Mouse (Mus musculus) frontal cortex, adult 2 months (tissue): ENCODE results near the gene Cdkl2. TPM values are rescaled to one million over a fixed set of nuclear protein-coding genes. Genes with fewer than 3 reads are reported as not detected.

Source experiments
- DNase-seq, 2 experiments: peaks; one replicate each; pipeline ENCODE4 v3.0.0; 2022; ENCODE audit warnings: low spot score in 1 of 2; ENCODE audit errors: extremely low spot score in 1 of 2
- polyA plus RNA-seq: library from polyadenylated mRNA; depleted of rRNA; stranded (reverse); fragments of >200 nt; gene quantifications from 2 replicates; pipeline ENCODE4 v1.2.3, GENCODE M21; 2012

Gene Cdkl2
- polyA plus RNA-seq, 1 experiment, result 22.6 TPM

DNA sequence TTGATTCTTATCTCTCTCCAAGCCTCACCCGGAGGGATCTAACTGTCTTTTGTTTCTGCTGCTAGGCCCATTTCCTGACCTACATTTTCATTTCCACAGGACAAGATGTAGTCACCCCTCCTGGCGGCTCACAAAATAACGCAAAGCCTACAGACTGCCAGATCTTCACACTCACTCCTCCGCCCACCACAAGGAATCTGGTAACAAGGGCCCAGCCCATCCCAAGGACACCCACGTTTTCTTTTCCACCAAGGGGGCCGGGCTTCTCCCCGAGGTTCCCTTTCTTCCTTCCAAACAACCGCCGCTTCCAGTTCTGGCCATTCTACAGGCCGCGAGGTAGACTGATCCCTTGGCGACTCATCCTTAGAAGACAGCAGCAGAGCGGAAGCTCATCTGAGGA, 49.1 kb downstream of the Cdkl2 start:
- peak; percentile 26 to 73 for DNase-seq

DNA sequence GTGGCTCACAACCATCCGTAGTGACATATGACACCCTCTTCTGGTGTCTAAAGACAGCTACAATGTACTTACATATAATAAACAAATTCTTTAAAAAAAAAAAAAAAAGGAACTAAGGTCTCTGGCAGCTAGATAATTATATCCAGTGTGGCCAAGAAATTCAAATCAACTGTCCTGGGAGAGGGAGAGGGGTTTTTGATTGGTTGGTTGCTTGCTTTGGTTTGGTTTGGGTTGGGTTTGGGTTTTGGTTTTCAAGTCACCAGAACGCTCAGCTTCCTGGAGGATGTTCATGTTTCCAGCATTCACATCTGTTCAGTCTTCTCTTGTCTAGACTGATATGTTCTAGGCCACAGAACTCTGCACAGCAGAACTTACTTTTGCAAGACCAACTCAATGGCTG, 50.6 kb downstream of the Cdkl2 start:
- DNase-seq, result no peak

- no peak for DNase-seq
These were observed 52.3 kb downstream of the Cdkl2 start for GRCm38 (mm10) chr5:91991191-91991937.

DNA sequence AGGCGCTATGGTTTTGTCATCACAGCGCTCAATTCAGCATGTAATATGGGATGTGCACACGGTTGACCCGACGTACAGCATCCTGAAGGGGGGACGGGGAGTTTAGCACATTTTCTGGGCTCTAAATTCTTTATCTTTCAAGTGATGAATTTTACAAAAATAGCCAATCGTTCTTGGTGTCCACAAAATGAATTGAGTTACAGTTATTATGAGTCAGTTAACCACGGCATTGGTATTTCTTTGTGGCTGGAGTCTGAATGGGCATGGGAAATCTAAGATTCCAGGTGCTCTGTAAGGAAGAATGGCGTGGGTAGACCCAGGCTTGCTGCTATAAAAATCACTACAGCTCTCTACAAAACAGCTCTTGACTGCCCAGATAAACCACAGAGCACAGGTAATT, 54.4 kb downstream of the Cdkl2 start:
- DNase-seq, result no peak

DNA sequence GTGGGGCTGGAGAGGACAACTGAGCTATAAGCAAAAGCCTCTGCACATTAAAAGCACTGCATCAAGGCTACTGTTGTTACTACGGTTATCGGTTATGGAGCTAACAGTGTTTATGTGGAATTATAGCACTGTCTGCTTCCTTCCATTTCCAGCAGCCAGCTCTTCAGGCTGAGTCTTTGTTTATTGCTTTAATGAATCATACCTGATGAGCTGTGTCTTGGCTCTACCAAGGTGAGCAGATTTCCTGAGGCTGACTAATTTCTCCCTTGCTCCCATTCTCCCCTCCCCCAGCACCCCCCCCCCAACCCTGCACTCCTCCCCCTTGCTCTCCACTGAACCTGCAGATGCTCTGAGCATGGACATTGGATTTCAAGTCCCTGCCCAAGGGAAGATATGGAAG, 55.9 kb downstream of the Cdkl2 start:
- DNase-seq, result no peak

- no peak for DNase-seq
These were observed 56.4 kb downstream of the Cdkl2 start, which contains the start of gene Odaph for GRCm38 (mm10) chr5:91987236-91987635. TSS of gene Odaph (plus strand) at chr5:91987475.

- DNase-seq, result no peak
These were observed 58.0 kb downstream of the Cdkl2 start for GRCm38 (mm10) chr5:91985721-91986120.

GRCm38 (mm10) chr5:91983490-91983889, 60.2 kb downstream of the Cdkl2 start:
- DNase-seq, result no peak

- DNase-seq, result no peak
These were observed 62.4 kb downstream of the Cdkl2 start for GRCm38 (mm10) chr5:91981176-91981840.

DNA sequence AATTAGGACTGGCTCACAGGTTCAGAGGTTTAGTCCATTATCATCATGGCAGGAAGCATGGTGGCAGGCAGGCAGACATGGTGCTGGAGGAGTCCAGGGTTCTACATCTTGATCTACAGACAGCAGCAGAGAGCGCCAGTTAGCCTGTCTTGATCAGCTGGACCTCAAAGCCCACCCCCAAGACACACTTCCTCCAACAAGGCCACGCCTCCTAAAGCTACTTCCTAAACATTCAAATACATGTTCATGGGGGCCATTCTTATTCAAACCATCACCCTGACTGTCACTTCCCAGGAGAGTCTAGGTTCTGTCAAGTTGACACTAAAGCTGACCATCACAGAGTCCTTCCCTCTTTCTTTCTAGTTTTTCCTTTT, 66.3 kb downstream of the Cdkl2 start:
- DNase-seq, result no peak

DNA sequence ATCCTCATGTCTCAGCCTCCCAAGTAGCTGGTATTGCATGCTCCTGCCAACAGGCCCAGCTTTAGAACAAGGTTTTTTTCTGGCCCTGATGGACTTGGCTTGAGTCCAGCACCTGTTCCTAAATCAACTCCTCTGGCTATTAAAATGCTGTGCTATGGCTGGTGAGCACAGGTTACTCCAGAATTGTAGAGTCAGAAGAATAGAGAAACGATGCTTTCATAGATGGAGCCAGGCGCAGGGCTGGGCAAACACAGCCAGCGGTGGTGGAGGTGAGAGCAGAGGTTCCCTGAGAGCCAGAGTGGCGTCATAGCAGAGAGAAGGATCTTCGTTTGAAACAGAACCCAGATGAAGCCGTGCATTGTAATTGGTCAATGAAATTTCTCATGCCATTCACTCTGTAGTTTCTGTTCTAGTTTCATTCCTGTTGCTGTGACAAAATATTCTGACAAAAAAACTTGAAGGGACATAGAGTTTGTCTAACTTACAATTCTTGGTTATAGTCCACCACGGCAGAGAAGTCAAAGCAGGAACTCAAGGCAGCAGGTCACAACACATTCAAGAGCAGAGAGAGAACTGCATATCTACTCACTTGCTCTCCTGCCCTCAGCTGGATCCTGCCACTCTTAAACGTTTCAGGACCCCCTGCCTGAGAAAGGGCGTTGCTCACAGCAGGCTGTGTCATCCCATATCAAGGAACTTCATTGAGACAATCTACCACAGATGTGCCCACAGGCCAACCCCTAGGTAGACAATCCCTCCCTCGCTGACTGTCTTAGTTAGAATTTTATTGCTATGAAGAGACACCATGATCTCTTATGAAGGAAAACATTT, 66.9 kb downstream of the Cdkl2 start:
- no peak for DNase-seq

- peak in 1 of 2 experiments; percentile 32 for DNase-seq
These were observed 67.9 kb downstream of the Cdkl2 start for GRCm38 (mm10) chr5:91975758-91976157.

GRCm38 (mm10) chr5:91974002-91974401, 69.7 kb downstream of the Cdkl2 start:
- DNase-seq, result no peak

DNA sequence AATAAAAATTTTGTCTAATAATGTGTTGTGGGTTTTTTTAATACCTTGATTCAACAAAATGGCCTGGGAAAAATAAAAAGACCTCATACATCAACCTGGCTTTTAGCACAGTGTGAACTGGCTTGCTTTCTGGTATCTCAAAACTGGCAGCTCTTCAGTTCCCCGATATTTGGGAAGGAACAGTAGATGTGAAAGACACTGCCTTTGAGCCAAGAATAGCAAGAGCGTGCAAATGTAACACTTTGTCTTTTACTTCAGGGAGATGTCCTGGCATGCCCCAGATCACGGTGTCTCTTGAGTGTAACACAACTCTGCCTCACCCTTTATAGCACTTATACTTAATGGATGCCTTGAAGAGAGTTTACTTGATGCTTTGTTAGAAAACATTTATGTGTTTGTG, 71.6 kb downstream of the Cdkl2 start:
- no peak for DNase-seq

GRCm38 (mm10) chr5:91962639-91963440, 80.8 kb downstream of the Cdkl2 start, which contains the start of gene Rchy1:
TSS of gene Rchy1 (minus strand) at chr5:91963068.
- DNase-seq, result peak; percentile 87 to 93

GRCm38 (mm10) chr5:91962259-91962638, 81.4 kb downstream of the Cdkl2 start:
- no peak for DNase-seq

DNA sequence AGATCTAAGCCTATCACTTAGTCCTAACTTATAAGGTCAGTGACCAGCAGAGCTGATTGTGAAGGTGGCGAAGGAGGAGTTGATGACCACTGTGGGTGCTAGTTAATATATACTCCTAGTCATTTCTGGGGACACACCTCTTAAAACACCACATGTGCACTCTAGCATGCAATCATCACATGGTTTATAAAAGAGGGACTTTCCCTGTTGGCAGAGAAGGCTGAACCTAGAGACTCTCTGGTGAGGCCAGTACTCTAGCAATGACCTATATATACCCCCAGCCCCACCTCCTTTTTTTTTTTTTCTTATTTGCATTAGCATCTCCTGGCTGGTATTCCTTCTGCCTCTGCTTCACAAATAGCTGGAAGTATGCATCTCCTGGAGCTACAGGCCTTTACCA, 82.3 kb downstream of the Cdkl2 start:
- no peak for DNase-seq

DNA sequence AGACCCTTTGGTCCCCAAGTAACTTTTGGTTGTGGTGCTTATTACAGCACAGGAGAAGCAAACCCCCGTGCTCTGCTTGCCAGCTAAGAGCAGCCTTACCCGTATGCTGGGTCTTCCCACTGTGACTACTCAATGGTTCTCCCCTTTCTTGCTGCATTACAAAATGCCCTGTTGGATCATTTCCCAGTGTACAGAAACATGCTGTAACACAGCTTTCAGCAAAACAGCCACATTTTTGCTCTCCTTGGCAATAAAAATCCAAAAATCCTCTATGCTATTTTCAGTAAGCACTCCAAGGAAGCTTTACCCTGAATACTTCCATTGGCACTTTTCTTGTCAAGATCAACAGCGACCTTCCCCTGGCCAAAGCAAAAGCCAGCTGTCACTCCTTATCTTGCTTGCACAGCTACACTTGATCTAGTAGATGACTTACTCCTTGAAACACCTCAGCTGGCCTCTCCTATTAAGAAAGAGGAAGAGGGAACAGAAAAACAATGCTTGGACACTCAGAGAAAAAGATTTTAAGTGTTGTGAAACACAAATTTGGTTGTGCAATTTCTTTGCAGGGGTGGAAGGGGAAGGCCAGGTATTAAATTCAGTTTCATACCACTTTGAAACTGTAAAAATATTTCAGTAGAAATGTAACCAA, 83.0 kb downstream of the Cdkl2 start:
- peak in 1 of 2 experiments; percentile 34 for DNase-seq

DNA sequence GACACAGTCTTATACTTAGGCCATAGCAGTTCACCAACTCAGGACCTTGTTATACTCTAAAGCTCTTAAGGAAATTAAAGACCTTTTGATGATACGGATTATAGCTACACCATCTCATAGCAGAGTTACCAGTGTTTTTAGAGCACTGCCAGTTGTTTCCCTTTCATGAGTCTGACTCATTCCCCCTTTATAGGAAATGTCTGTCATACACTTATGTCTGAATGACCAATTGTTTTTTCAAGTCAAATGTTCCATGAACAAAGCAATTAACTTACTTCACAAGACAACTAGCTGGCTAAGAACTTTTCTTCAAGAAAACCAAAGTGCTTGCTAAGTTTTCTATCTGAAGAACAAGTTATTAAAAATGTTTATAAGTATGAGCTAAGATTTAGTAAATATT, 83.7 kb downstream of the Cdkl2 start:
- no peak for DNase-seq

DNA sequence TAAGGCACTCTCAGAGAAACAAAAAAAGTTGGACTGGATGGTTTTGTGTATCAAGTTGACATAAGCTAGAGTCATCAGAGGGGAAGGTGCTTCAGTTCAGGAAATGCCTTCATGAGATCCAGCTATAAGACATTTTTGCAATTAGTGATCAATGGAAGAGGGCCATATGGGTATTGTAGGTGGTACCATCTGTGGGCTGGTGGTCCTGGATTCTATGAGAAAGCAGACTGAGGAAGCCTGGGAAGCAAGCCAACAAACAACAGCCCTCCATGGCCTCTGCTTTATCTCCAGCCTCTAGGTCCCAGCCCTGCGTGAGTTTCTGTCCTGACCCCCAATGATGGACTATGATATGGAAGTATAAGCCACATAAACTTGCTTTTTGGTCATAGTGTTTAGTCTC, 84.6 kb downstream of the Cdkl2 start:
- DNase-seq, result no peak
